Mouse (Mus musculus): ENCODE results near the gene Krt8. TPM values are rescaled to one million over a fixed set of nuclear protein-coding genes. Genes with fewer than 3 reads are reported as not detected.

Gene Krt8
- polyA plus RNA-seq, 1 experiment from 2014 or later: 16.2 TPM

DNA sequence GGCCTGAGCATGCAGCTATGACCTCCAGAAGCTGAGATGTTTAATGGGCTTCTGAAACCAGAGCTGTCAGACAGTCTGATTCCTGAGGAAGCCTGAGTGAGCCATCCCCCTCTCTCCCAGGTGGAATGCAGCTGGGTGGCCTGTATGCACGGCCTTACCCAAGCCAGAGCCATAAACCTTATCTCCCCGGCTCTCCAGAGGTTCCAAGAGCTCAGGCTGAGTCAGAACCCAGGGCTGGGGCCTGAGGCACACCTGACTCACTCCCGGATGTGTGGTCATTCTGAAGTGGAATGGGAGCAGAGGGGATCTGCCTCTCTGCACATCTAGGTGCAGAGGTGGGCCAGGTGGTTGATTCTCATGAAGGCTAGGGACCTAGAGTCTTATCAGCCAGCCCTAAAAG, 11.8 kb upstream of the Krt8 start:
- no peak overlapping the region for H3K9ac ChIP-seq (ENCODE audit: low read length)
- ATAC-seq (replicated peaks; ENCODE audit: low FRiP score) (no peak), DNase-seq (ENCODE audit: low spot score) (no peak)
- no peak overlapping the region for H3K4me3 ChIP-seq (ENCODE audit: low read depth, low read length)
- no peaks in the 10 kb centered on the region for H3K27me3 ChIP-seq (ENCODE audit: control insufficient read depth, insufficient read depth, low read length)
- H3K4me1 ChIP-seq (replicated peaks; ENCODE audit: control insufficient read depth, insufficient read depth, low read length): no peaks in the 10 kb centered on the region
- H3K9me3 ChIP-seq (ENCODE audit: control insufficient read depth, low read length): no peaks in the 10 kb centered on the region
- 58% methylated on average over 3 of the region's 3 CpGs for WGBS
- H3K36me3 ChIP-seq (ENCODE audit: control insufficient read depth, insufficient read depth, low read length): no peaks in the 10 kb centered on the region
- no peak overlapping the region for H3K27ac ChIP-seq (ENCODE audit: low read depth, low read length)
- H3K4me2 ChIP-seq (ENCODE audit: low read depth, low read length, severe bottlenecking): no peak overlapping the region

DNA sequence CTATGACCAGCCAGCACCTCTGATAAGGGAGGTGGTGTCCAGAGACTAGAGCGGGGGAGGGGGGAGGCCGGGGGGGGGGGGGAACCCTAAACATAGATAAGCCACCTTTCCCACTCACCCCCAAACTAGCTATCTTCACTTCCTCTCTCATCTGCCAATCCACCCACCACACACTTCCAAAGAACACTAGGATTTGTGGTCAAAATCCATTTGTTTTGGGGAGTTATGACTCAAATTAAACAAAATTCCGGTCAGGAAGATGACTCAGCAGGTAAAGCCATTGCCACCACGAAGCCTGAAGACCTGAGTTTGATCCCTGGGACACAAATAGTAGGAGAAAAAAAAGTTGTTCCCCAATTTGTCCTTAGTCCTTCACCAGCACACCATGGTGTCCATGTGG, 10.6 kb upstream of the Krt8 start:
- no peak for DNase-seq (ENCODE audit: low spot score)
- H3K9ac ChIP-seq (ENCODE audit: low read length): no peak overlapping the region
- H3K4me3 ChIP-seq (ENCODE audit: low read depth, low read length): no peak overlapping the region
- no peaks in the 10 kb centered on the region for H3K9me3 ChIP-seq (ENCODE audit: control insufficient read depth, low read length)
- H3K27ac ChIP-seq (ENCODE audit: low read depth, low read length): no peak overlapping the region
- 68% methylated on average over 2 of the region's 4 CpGs for WGBS
- H3K4me1 ChIP-seq (replicated peaks; ENCODE audit: control insufficient read depth, insufficient read depth, low read length): no peaks in the 10 kb centered on the region
- H3K27me3 ChIP-seq (ENCODE audit: control insufficient read depth, insufficient read depth, low read length): no peaks in the 10 kb centered on the region
- H3K4me2 ChIP-seq (ENCODE audit: low read depth, low read length, severe bottlenecking): no peak overlapping the region
- ATAC-seq (replicated peaks; ENCODE audit: low FRiP score): no peak
- H3K36me3 ChIP-seq (ENCODE audit: control insufficient read depth, insufficient read depth, low read length): no peaks in the 10 kb centered on the region

DNA sequence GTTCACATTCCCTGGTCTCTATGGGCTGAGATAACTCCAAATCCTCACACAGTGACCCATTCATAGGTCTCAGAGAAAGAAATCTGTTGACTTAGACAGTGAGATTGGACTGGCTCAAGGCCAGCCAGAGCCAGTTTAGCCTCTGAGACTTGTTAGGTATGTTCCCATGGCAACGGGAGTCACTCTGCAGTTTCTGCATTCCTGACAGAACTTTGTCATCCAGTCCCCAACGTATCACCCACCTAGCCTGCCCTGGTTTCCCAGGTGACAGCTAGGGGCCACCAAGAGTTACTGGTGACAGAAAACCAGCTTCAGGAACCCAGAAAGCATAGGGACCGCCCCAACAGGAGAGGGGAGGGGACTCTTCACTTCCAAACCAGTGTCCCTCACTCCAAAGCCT, 9.4 kb upstream of the Krt8 start:
- H3K4me1 ChIP-seq (replicated peaks; ENCODE audit: control insufficient read depth, insufficient read depth, low read length): no peaks in the 10 kb centered on the region
- H3K9me3 ChIP-seq (ENCODE audit: control insufficient read depth, low read length): no peaks in the 10 kb centered on the region
- DNase-seq (ENCODE audit: low spot score) (no peak), ATAC-seq (replicated peaks; ENCODE audit: low FRiP score) (no peak)
- no peak overlapping the region for H3K9ac ChIP-seq (ENCODE audit: low read length)
- H3K27me3 ChIP-seq (ENCODE audit: control insufficient read depth, insufficient read depth, low read length): no peaks in the 10 kb centered on the region
- WGBS: 48% methylated on average over 3 of the region's 3 CpGs
- H3K27ac ChIP-seq (ENCODE audit: low read depth, low read length): no peak overlapping the region
- H3K36me3 ChIP-seq (ENCODE audit: control insufficient read depth, insufficient read depth, low read length): no peaks in the 10 kb centered on the region
- H3K4me3 ChIP-seq (ENCODE audit: low read depth, low read length): no peak overlapping the region
- no peak overlapping the region for H3K4me2 ChIP-seq (ENCODE audit: low read depth, low read length, severe bottlenecking)

DNA sequence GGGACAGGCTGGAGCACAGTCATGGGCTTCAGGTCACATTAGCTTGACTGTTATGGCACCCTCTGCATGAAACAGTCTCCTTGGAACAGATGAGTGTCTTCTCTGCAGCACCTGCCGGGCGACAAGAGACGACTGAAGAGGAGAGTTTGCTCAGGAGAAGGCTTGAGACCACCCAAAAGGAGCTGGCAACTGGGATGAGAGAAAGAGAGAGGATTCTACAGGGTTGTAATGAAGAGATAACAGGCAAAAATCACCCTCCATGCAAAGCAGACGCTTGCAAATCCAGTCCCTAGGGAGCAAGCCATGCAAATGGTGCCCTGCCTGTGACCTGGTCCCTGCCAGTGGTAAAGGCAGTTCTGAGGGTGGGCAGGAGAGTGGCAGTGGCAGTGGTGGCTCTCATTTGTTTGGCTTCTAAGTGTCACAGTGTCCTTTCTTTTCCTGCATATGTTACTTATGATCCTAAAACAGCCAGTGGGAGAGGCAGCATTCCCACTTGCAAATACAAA, 8.0 kb upstream of the Krt8 start:
- ATAC-seq (replicated peaks; ENCODE audit: low FRiP score) (no peak), DNase-seq (ENCODE audit: low spot score) (no peak)
- H3K4me3 ChIP-seq (ENCODE audit: low read depth, low read length): no peak overlapping the region
- 69% methylated on average over 4 of the region's 4 CpGs for WGBS
- H3K9ac ChIP-seq (ENCODE audit: low read length): no peak overlapping the region
- H3K27ac ChIP-seq (ENCODE audit: low read depth, low read length): no peak overlapping the region
- H3K4me1 ChIP-seq (replicated peaks; ENCODE audit: control insufficient read depth, insufficient read depth, low read length): peaks cover 4% of the 10 kb centered on the region; the same call in 1 of the 2 replicates
- no peaks in the 10 kb centered on the region for H3K9me3 ChIP-seq (ENCODE audit: control insufficient read depth, low read length)
- no peaks in the 10 kb centered on the region for H3K36me3 ChIP-seq (ENCODE audit: control insufficient read depth, insufficient read depth, low read length)
- no peak overlapping the region for H3K4me2 ChIP-seq (ENCODE audit: low read depth, low read length, severe bottlenecking)
- no peaks in the 10 kb centered on the region for H3K27me3 ChIP-seq (ENCODE audit: control insufficient read depth, insufficient read depth, low read length)

DNA sequence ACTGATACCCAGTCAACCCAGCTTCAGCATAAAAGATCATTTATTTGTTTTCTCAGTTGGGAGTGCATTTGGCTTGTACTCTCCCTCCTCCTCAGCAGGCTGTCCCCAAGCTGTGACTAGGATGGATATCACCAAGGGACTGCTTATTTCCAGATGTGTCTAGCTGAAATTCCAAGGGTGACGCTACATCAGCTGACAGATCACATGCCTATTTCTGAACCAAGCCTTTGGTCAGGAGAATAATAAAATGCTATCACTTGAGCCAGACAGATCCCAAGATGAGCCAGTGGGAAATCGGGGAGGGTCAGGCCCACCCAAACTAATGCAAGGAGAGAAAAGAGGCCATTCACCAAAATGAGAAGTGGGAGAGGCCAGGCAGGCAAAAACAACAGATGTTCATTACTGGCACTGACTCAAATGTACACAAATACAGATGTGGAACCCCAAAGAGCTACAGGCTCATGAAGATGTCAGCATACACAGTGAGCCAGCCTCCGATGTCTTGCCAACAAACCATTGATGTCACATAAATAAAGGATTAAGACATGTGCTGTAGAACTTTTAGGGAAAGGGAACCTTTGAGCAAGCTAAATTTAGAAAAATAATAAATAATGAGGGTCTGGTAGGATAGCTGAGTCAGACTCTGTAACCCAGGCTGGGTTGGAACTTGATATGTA, 6.4 kb upstream of the Krt8 start:
- DNase-seq (ENCODE audit: low spot score) (no peak), ATAC-seq (replicated peaks; ENCODE audit: low FRiP score) (no peak)
- peaks cover 1% of the 10 kb centered on the region for H3K27me3 ChIP-seq (ENCODE audit: control insufficient read depth, insufficient read depth, low read length)
- WGBS: 91% methylated on average over 3 of the region's 3 CpGs
- no peak overlapping the region for H3K9ac ChIP-seq (ENCODE audit: low read length)
- no peaks in the 10 kb centered on the region for H3K36me3 ChIP-seq (ENCODE audit: control insufficient read depth, insufficient read depth, low read length)
- no peak overlapping the region for H3K27ac ChIP-seq (ENCODE audit: low read depth, low read length)
- no peaks in the 10 kb centered on the region for H3K9me3 ChIP-seq (ENCODE audit: control insufficient read depth, low read length)
- H3K4me2 ChIP-seq (ENCODE audit: low read depth, low read length, severe bottlenecking): no peak overlapping the region
- no peak overlapping the region for H3K4me3 ChIP-seq (ENCODE audit: low read depth, low read length)
- peaks cover 6% of the 10 kb centered on the region; the same call in 1 of the 2 replicates for H3K4me1 ChIP-seq (replicated peaks; ENCODE audit: control insufficient read depth, insufficient read depth, low read length)

DNA sequence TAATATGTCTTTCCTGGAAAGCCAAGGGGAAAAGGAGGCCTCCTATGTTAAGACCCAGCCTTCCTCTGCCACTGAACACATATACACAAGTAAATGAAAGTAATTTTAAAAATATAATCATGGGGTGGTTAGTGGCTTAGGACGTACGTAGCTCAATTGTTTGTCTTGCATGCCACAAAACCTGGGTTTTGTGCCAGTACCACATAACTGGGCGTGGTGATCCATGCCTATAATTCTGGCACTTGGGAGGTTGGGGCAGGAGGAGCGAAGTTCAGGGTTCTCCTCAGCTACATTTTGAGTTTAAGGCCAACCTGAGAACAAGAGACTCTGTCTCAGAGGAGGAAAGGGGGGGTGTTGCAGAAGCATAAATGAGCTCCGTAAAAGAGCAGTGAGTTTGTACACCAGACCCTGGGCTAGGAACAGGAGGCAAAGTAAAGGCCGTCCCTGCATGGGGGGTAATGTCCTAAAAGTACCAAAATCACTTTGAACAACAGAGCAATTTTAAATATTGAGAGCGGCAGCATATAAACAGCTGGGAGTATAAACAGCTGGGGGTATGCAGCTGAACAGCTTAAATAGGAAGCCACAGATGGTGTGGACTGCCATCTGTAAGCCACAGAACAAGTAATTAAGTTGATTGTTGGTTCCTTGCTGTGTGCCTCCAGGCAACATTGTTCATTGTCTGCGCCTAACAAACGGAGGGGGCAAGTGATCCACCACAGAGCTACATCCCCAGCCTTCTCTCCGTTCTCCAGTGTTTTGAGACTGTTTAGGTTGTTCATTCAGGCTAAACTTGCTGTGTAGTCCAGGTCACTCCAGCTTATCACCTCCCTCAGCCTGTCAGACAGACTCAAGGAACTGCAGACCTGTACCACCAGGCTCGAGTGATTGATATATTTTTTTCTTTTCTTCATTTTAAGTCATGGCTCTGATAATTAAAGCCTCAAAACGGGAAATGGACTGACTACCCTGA, 3.1 kb upstream of the Krt8 start:
- Histone ChIP-seq H3K9ac (ENCODE audit: low read length) (no peak overlapping the region), H3K4me1 (replicated peaks; ENCODE audit: control insufficient read depth, insufficient read depth, low read length) (peaks cover 14% of the 10 kb centered on the region; the same call in 1 of the 2 replicates), H3K9me3 (ENCODE audit: control insufficient read depth, low read length) (no peaks in the 10 kb centered on the region), H3K27ac (ENCODE audit: low read depth, low read length) (no peak overlapping the region), H3K27me3 (ENCODE audit: control insufficient read depth, insufficient read depth, low read length) (peaks cover 30% of the 10 kb centered on the region), H3K4me2 (ENCODE audit: low read depth, low read length, severe bottlenecking) (no peak overlapping the region), H3K4me3 (ENCODE audit: low read depth, low read length) (no peak overlapping the region), H3K36me3 (ENCODE audit: control insufficient read depth, insufficient read depth, low read length) (no peaks in the 10 kb centered on the region)
- 47% methylated on average over 12 of the region's 12 CpGs for WGBS
- peak; percentile 27; the same call in 1 of the 2 replicates for ATAC-seq (replicated peaks; ENCODE audit: low FRiP score)
- no peak for DNase-seq (ENCODE audit: low spot score)

DNA sequence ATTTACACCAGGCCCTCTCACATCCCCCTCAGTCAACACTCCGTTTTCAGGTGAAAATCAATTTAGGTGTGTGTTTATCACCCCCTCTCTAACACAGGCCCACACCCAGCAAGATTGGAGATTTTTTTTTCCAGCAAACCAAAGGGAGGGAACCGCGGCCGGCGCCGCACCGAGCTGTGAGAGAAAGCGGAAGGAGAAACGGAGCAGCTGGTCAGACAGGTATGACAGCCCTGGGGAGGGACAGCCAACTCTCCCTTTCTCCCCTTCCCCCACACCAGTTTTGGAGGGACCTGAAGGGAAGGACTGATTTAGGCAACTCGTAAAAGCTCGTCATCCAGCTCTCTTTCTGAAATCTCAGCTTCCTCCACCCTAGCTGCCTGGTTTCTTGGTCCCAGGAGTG, 2.0 kb upstream of the Krt8 start:
- Histone ChIP-seq H3K27ac (ENCODE audit: low read depth, low read length) (no peak overlapping the region), H3K27me3 (ENCODE audit: control insufficient read depth, insufficient read depth, low read length) (peaks cover 34% of the 10 kb centered on the region)

DNA sequence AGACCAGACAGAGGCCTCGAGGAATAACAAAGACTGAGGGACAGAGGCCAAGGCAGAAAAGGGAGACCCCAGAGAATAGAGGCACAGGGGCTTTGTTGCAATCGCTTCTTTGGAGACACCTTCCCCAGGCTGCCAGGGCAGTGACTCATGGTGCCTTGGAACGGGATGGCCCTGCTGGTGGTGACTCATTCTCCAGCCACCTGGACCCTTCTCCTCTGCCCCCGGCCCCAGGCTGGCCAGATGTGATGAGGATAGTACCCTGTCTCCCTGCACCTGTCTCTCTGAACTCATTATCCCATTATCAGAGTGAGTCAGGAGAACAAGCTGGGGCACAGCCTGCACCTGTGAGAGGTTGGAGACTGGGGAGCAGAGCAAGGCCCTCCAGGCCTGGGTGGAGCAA, 1.0 kb upstream of the Krt8 start:
- peaks cover 34% of the 10 kb centered on the region for H3K27me3 ChIP-seq (ENCODE audit: control insufficient read depth, insufficient read depth, low read length)
- ATAC-seq (replicated peaks; ENCODE audit: low FRiP score): no peak
- no peak overlapping the region for H3K9ac ChIP-seq (ENCODE audit: low read length)
- 50% methylated on average over 4 of the region's 4 CpGs for WGBS
- no peak overlapping the region for H3K27ac ChIP-seq (ENCODE audit: low read depth, low read length)
- DNase-seq (ENCODE audit: low spot score): no peak
- H3K36me3 ChIP-seq (ENCODE audit: control insufficient read depth, insufficient read depth, low read length): no peaks in the 10 kb centered on the region
- H3K4me3 ChIP-seq (ENCODE audit: low read depth, low read length): no peak overlapping the region
- no peaks in the 10 kb centered on the region for H3K9me3 ChIP-seq (ENCODE audit: control insufficient read depth, low read length)
- no peak overlapping the region for H3K4me2 ChIP-seq (ENCODE audit: low read depth, low read length, severe bottlenecking)
- H3K4me1 ChIP-seq (replicated peaks; ENCODE audit: control insufficient read depth, insufficient read depth, low read length): peaks cover 17% of the 10 kb centered on the region; the same call in 1 of the 2 replicates

More for the DNA sequence above, 2.0 kb upstream of the Krt8 start:
- DNase-seq (ENCODE audit: low spot score) (no peak), ATAC-seq (replicated peaks; ENCODE audit: low FRiP score) (no peak)
- Histone ChIP-seq H3K9me3 (ENCODE audit: control insufficient read depth, low read length) (no peaks in the 10 kb centered on the region), H3K36me3 (ENCODE audit: control insufficient read depth, insufficient read depth, low read length) (no peaks in the 10 kb centered on the region), H3K4me1 (replicated peaks; ENCODE audit: control insufficient read depth, insufficient read depth, low read length) (peaks cover 17% of the 10 kb centered on the region; the same call in 1 of the 2 replicates), H3K4me2 (ENCODE audit: low read depth, low read length, severe bottlenecking) (no peak overlapping the region), H3K4me3 (ENCODE audit: low read depth, low read length) (no peak overlapping the region), H3K9ac (ENCODE audit: low read length) (no peak overlapping the region)
- WGBS: 38% methylated on average over 11 of the region's 11 CpGs
